11 mouse cellular contexts compared by ENCODE assay signal in genomic region chr11:35151539-35151951, GRCm38 (mm10). TPM values are rescaled to one million over a fixed set of nuclear protein-coding genes. Genes with fewer than 3 reads are reported as not detected.
A peak's percentile ranks its signal among the peaks of the same experiment; 100 is the strongest.
DNase-seq lines count a peak whose midpoint lies in the region; ATAC-seq and TF ChIP-seq lines count a peak whose summit lies in the region.
"Had no signal": no experiment of that assay in that cellular context is flagged by ENCODE, and none has a peak within 500 bp of the region (broad histone marks: within the 10 kb centered on the region; RNA-seq: fewer than 3 reads in every experiment).

No protein-coding gene starts in this region.

- peak; percentile 95 for ATAC-seq in forebrain, embryonic 11.5 days (replicated peaks; ENCODE audit: low FRiP score)
- peak; percentile 92 for ATAC-seq in kidney, embryonic 15.5 days (replicated peaks; ENCODE audit: low FRiP score)
- no peak for ATAC-seq in midbrain, postnatal 0 days (ENCODE audit: low FRiP score)

- H3K4me2 ChIP-seq in forebrain, embryonic 11.5 days (ENCODE audit: low read depth, low read length, severe bottlenecking): peak overlapping the region; percentile 31; the same call in 1 of the 2 replicates
- peak overlapping the region; percentile 33 for H3K4me2 ChIP-seq in kidney, embryonic 15.5 days
- H3K4me2 ChIP-seq in midbrain, postnatal 0 days (ENCODE audit: low read depth, low read length, poor library complexity, severe bottlenecking): no peak overlapping the region
- H3K4me2 ChIP-seq: heart, embryonic 11.5 days had no signal

- H3K4me1 ChIP-seq in forebrain, embryonic 11.5 days (replicated peaks; ENCODE audit: control insufficient read depth, insufficient read depth, low read length): peaks cover 13% of the 10 kb centered on the region; the same call in 1 of the 2 replicates
- peaks cover 28% of the 10 kb centered on the region for H3K4me1 ChIP-seq in kidney, embryonic 15.5 days
- no peaks in the 10 kb centered on the region for H3K4me1 ChIP-seq in midbrain, postnatal 0 days (ENCODE audit: insufficient read depth, low read length)
- peaks cover 30% of the 10 kb centered on the region for H3K4me1 ChIP-seq in heart, embryonic 10.5 days

- peak; percentile 80 for DNase-seq in ZHBTc4 (ENCODE audit: low read depth, low spot score)
- peak; percentile 83 for DNase-seq in forebrain, embryonic 11.5 days (ENCODE audit: low spot score)
- DNase-seq in midbrain, postnatal 0 days (ENCODE audit: low spot score): peak; percentile 40
- DNase-seq in urinary bladder, adult 18-20 months (ENCODE audit: low spot score in 2 of 2): no peak
- DNase-seq in heart, embryonic 10.5 days (ENCODE audit: low spot score): no peak
- DNase-seq in left cerebral cortex, postnatal 36 days (ENCODE audit: low spot score in 2 of 2): no peak
- DNase-seq in layer of hippocampus, postnatal 14 days (ENCODE audit: low spot score in 2 of 2): no peak

- TF ChIP-seq CTCF in midbrain, postnatal 0 days (IDR thresholded peaks at IDR 0.05): no peak

- intact Hi-C loops in left cerebral cortex, postnatal 36 days (cut with DNase I): no loop called here

- no peaks in the 10 kb centered on the region for H3K36me3 ChIP-seq in forebrain, embryonic 11.5 days (ENCODE audit: control insufficient read depth, insufficient read depth, low read length)
- no peaks in the 10 kb centered on the region for H3K36me3 ChIP-seq in kidney, embryonic 15.5 days
- H3K36me3 ChIP-seq in midbrain, postnatal 0 days (ENCODE audit: insufficient read depth, low read length): no peaks in the 10 kb centered on the region
- H3K36me3 ChIP-seq in heart, embryonic 10.5 days: no peaks in the 10 kb centered on the region

- WGBS in forebrain, embryonic 11.5 days: 2% methylated on average over 13 of the region's 13 CpGs
- 28% methylated on average over 13 of the region's 13 CpGs for WGBS in kidney, embryonic 15.5 days
- WGBS in midbrain, postnatal 0 days: 17% methylated on average over 13 of the region's 13 CpGs
- WGBS in heart, embryonic 10.5 days: 63% methylated on average over 13 of the region's 13 CpGs

- no peak overlapping the region for H3K4me3 ChIP-seq in forebrain, embryonic 11.5 days (ENCODE audit: low read depth, low read length)
- no peak overlapping the region for H3K4me3 ChIP-seq in kidney, embryonic 15.5 days (replicated peaks)
- H3K4me3 ChIP-seq in midbrain, postnatal 0 days (ENCODE audit: low read depth, low read length): no peak overlapping the region
- no peak overlapping the region for H3K4me3 ChIP-seq in heart, embryonic 10.5 days

- no peaks in the 10 kb centered on the region for H3K9me3 ChIP-seq in forebrain, embryonic 11.5 days (ENCODE audit: control insufficient read depth, low read length)
- no peaks in the 10 kb centered on the region for H3K9me3 ChIP-seq in kidney, embryonic 15.5 days (replicated peaks)
- H3K9me3 ChIP-seq in midbrain, postnatal 0 days (ENCODE audit: low read length): no peaks in the 10 kb centered on the region
- H3K9me3 ChIP-seq in heart, embryonic 10.5 days: no peaks in the 10 kb centered on the region

- no peaks in the 10 kb centered on the region; the same call in 1 of the 2 replicates for H3K27me3 ChIP-seq in forebrain, embryonic 11.5 days (ENCODE audit: control insufficient read depth, insufficient read depth, low read length)
- H3K27me3 ChIP-seq in kidney, embryonic 15.5 days: no peaks in the 10 kb centered on the region
- H3K27me3 ChIP-seq in midbrain, postnatal 0 days (ENCODE audit: insufficient read depth, low read length): no peaks in the 10 kb centered on the region
- no peaks in the 10 kb centered on the region for H3K27me3 ChIP-seq in heart, embryonic 10.5 days (ENCODE audit: insufficient read depth, poor library complexity, severe bottlenecking)

- H3K9ac ChIP-seq in forebrain, embryonic 11.5 days (ENCODE audit: low read length): peak overlapping the region; percentile 16; the same call in 1 of the 2 replicates
- no peak overlapping the region for H3K9ac ChIP-seq in kidney, embryonic 15.5 days
- no peak overlapping the region for H3K9ac ChIP-seq in midbrain, postnatal 0 days (replicated peaks; ENCODE audit: low read length, poor library complexity, severe bottlenecking)

- no peak overlapping the region for H3K27ac ChIP-seq in forebrain, embryonic 11.5 days (ENCODE audit: low read depth, low read length)
- H3K27ac ChIP-seq in kidney, embryonic 15.5 days: peak overlapping the region; percentile 66
- H3K27ac ChIP-seq in midbrain, postnatal 0 days (ENCODE audit: low read depth, low read length): no peak overlapping the region
- H3K27ac ChIP-seq in heart, embryonic 10.5 days: no peak overlapping the region

RNA-seq across cellular contexts. Expression of gene Slit3, which starts 30.5 kb away (rescaled TPM):
- 7.4 TPM in 2 replicates for polyA plus RNA-seq in forebrain, embryonic 11.5 days (2014; fragmentation: Nextera tagmentation; extraction: Ambion mirVana)
- polyA plus RNA-seq in kidney, embryonic 15.5 days (2015; fragmentation: Nextera tagmentation; extraction: Ambion mirVana): 13.6 and 14.9 TPM in 2 replicates
- total RNA-seq in midbrain, postnatal 0 days (2014; rRNA removed): 7.7 and 12.7 TPM in 2 replicates
- polyA plus RNA-seq in midbrain, postnatal 0 days (2015; fragmentation: Nextera tagmentation; extraction: Ambion mirVana): 2.2 and 3.6 TPM in 2 replicates
- 11.3 and 22.2 TPM in 2 replicates for polyA plus RNA-seq in heart, embryonic 10.5 days (2016; fragmentation: Nextera tagmentation; extraction: Ambion mirVana)
- total RNA-seq in left cerebral cortex, postnatal 36 days (2021): 10 to 100 TPM; 43.7 to 71.5 TPM
- total RNA-seq in layer of hippocampus, postnatal 14 days (2021): 100 to 1,000 TPM; 109 to 110 TPM
- total RNA-seq: megakaryocyte-erythroid progenitor cell, adult 5-6 weeks; MEL had no signal

Comparison
In these comparisons a context has a peak if more than half of its experiments do, and no peak if none do; other contexts are left out.
1. DNase-seq: peak in ZHBTc4 (single experiment), forebrain, embryonic 11.5 days (single experiment) and midbrain, postnatal 0 days (single experiment); none in urinary bladder, adult 18-20 months (0 of 2), heart, embryonic 10.5 days (single experiment), left cerebral cortex, postnatal 36 days (0 of 2) and layer of hippocampus, postnatal 14 days (0 of 2).